Mouse (Mus musculus) gonadal fat pad, adult 2 months (tissue): ENCODE measurements around the gene Fibcd1. TPM values are rescaled to one million over a fixed set of nuclear protein-coding genes. Genes with fewer than 3 reads are reported as not detected.

Experiments used
- DNase-seq: peaks from one replicate; pipeline ENCODE4 v3.0.0-alpha.2; 2012; ENCODE audit warnings: low read depth
- polyA plus RNA-seq: library from polyadenylated mRNA; depleted of rRNA; stranded (reverse); fragments of >200 nt; gene quantifications from 2 replicates; pipeline ENCODE4 v1.2.3, GENCODE M21; 2012; rRNA removed

Fibcd1 gene
- polyA plus RNA-seq, 1 experiment, result 1.7 TPM

DNA sequence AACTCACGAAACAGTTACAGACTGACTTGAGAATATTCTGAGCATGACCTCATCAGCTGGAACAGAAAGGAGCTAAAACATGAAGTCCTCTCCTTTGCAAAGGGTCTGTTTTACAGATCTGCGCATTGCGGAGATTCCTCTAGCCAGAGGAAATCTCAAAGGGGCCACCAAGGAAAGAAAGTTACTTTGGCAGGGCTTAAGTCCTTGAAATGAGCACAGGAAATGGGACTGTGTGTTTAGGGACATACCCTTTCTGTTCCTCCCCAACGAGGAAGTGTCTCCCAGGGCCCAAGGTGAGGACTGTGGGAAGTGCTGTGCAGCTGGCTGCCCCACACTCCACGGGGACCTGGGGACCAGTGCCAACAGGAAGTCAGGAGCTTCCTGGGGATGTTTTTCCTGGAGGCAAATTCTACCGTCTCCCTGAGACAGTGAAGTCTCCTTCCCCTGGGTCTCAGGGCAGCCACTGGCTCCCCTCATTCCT, 76.1 kb downstream of the Fibcd1 start:
- no peak for DNase-seq

DNA sequence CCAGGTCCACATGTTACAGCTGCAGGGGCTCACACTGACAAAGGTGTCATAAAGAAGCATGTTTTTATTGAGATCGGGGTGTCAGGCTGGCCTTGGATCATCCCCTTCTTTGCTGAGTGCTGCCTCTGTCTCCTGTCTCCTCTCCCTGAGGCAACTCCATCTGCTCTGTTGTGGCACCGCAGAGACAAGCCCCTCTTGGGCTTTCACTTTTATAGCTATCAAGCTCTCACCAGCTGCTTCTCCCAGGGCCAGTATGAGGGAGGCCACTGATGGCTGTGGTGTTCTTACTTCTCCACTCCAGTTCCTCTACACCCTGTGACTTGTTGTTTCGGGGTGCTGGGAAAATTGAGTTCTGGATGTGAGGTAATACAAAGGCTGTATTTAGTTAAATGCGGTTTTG, 76.7 kb downstream of the Fibcd1 start:
- DNase-seq, result no peak

DNA sequence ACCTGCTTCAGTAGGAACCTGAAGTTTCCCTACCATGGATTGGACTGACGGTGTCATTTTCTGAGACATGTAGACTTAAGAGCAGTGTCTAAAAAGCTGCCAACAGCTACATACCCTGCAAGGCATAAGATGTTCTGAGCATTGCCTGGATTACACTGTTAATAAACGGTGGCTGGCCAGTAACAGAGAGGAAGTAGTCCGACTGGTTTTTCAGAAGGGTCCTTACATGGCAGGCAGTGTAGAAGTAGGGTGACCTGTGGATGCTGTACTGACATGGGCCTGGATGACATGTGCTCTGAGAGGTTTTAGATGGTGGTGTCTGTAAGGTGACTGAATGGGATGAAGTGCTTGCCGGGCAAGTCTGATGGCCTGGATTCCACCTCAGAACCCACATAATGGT, 78.0 kb downstream of the Fibcd1 start:
- DNase-seq, result no peak

DNA sequence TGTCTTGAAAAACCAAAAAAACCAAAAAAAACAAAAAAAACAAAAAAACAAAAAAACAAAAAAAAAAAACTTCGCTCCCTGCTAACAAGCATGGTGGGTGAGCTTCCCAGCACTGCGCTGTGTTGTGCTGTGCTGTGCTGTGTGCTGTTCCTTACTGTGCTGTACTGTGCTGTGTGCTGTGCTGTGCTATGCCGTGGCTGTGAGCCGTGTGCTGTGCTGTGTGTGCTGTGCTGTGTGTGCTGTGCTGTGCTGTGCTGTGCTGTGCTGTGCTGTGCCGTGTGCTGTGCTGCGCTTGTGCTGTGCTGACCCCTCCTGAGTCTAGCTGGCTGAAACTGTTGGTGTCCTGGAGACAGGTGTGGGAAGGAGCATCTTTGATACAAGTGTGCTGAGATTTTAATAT, 78.7 kb downstream of the Fibcd1 start:
- DNase-seq, result no peak

Other genes with a start within 250 kb of the Fibcd1 start
- gene Prdm12, start 206.0 kb downstream of the Fibcd1 start, polyA plus RNA-seq, result not detected in 2 replicates
- 12.0 TPM in 2 replicates for gene Exosc2, start 175.3 kb downstream of the Fibcd1 start, polyA plus RNA-seq
- gene Abl1, start 157.6 kb downstream of the Fibcd1 start, polyA plus RNA-seq, result 45.5 and 45.8 TPM in 2 replicates
- gene Qrfp, start 35.4 kb downstream of the Fibcd1 start, polyA plus RNA-seq, result 0.72 and 0.74 TPM in 2 replicates
- 19.5 and 32.9 TPM in 2 replicates for gene Lamc3, start 41.3 kb upstream of the Fibcd1 start, polyA plus RNA-seq
- gene Aif1l, start 104.1 kb upstream of the Fibcd1 start, polyA plus RNA-seq, result 3.6 and 4.0 TPM in 2 replicates
- 26.8 and 30.6 TPM in 2 replicates for gene Nup214, start 128.4 kb upstream of the Fibcd1 start, polyA plus RNA-seq
- gene Fam78a, start 238.9 kb upstream of the Fibcd1 start, polyA plus RNA-seq, result 1.2 and 2.5 TPM in 2 replicates
- 3.3 and 4.7 TPM in 2 replicates for gene Plpp7, start 249.5 kb upstream of the Fibcd1 start, polyA plus RNA-seq